Mouse (Mus musculus) testis, adult 2 months (tissue): Measurements from ENCODE around the gene Serinc5. TPM values are rescaled to one million over a fixed set of nuclear protein-coding genes. Genes with fewer than 3 reads are reported as not detected.

ENCODE experiments used
- H3K27ac ChIP-seq: fragments of 200-500 bp; 2 replicates; pipeline ENCODE4 v1.5.1; 2012; ENCODE audit warnings: low read depth, low read length; ENCODE audit not compliant: control insufficient read depth, insufficient read depth
- H3K27me3 ChIP-seq: fragments of 200-500 bp; 2 replicates; pipeline ENCODE4 v1.6.1; 2012; ENCODE audit warnings: mild to moderate bottlenecking, low read length, moderate library complexity; ENCODE audit not compliant: control insufficient read depth, insufficient read depth
- H3K36me3 ChIP-seq: fragments of 200-500 bp; 2 replicates; pipeline ENCODE4 v1.6.1; 2012; ENCODE audit warnings: mild to moderate bottlenecking, low read length; ENCODE audit not compliant: control insufficient read depth, insufficient read depth
- H3K4me1 ChIP-seq: fragments of 200-500 bp; 2 replicates; pipeline ENCODE4 v1.6.1; 2012; ENCODE audit warnings: low read length; ENCODE audit not compliant: control insufficient read depth, insufficient read depth
- H3K4me3 ChIP-seq: fragments of 200-500 bp; 2 replicates; pipeline ENCODE4 v1.5.1; 2012; ENCODE audit warnings: low read depth, mild to moderate bottlenecking, low read length, moderate library complexity, mixed read lengths; ENCODE audit not compliant: control insufficient read depth
- CTCF ChIP-seq: fragments of 200-500 bp; IDR thresholded peaks from 2 replicates; pipeline ENCODE4 v1.5.1; 2012; ENCODE audit warnings: low read depth, mild to moderate bottlenecking, inconsistent platforms, low read length, moderate library complexity; ENCODE audit not compliant: control insufficient read depth, insufficient read depth, insufficient replicate concordance
- POLR2A ChIP-seq: fragments of 200-500 bp; IDR thresholded peaks from 2 replicates; pipeline ENCODE4 v1.6.1; 2012; ENCODE audit warnings: low read depth, mild to moderate bottlenecking, inconsistent platforms, low read length, moderate library complexity; ENCODE audit not compliant: control insufficient read depth
- polyA plus RNA-seq: library from polyadenylated mRNA; depleted of rRNA; stranded (reverse); fragments of >200 nt; gene quantifications from 2 replicates; pipeline ENCODE4 v1.2.3, GENCODE M21; 2012

The Serinc5 gene
- polyA plus RNA-seq, 1 experiment, result 10.1 TPM

- Histone ChIP-seq H3K4me3 (no peak overlapping the region), H3K4me1 (peaks cover 3% of the 10 kb centered on the region), H3K27ac (no peak overlapping the region), H3K27me3 (no peaks in the 10 kb centered on the region), H3K36me3 (no peaks in the 10 kb centered on the region)
- TF ChIP-seq POLR2A, result no peak
- no peak for TF ChIP-seq CTCF
These were observed 57.5 kb downstream of the Serinc5 start for GRCm38 (mm10) chr13:92668214-92668985.

GRCm38 (mm10) chr13:92671727-92672126, 60.8 kb downstream of the Serinc5 start:
- TF ChIP-seq POLR2A (no peak), CTCF (no peak)
- H3K27ac ChIP-seq, result no peak overlapping the region
- no peaks in the 10 kb centered on the region for H3K36me3 ChIP-seq
- no peak overlapping the region for H3K4me3 ChIP-seq
- H3K4me1 ChIP-seq, result 0 out of 2 replicates have a peak, but pooled peaks cover 3% of the 10 kb centered on the region
- no peaks in the 10 kb centered on the region for H3K27me3 ChIP-seq

GRCm38 (mm10) chr13:92674676-92675075, 63.8 kb downstream of the Serinc5 start:
- TF ChIP-seq CTCF, result no peak
- no peak for TF ChIP-seq POLR2A
- no peak overlapping the region for H3K4me3 ChIP-seq
- 0 out of 2 replicates have a peak, but pooled peaks cover 3% of the 10 kb centered on the region for H3K4me1 ChIP-seq
- no peaks in the 10 kb centered on the region for H3K27me3 ChIP-seq
- no peak overlapping the region for H3K27ac ChIP-seq
- no peaks in the 10 kb centered on the region for H3K36me3 ChIP-seq

GRCm38 (mm10) chr13:92675308-92675707, 64.4 kb downstream of the Serinc5 start:
- Histone ChIP-seq H3K36me3 (no peaks in the 10 kb centered on the region), H3K27ac (no peak overlapping the region), H3K27me3 (no peaks in the 10 kb centered on the region), H3K4me3 (no peak overlapping the region), H3K4me1 (0 out of 2 replicates have a peak, but pooled peaks cover 3% of the 10 kb centered on the region)
- TF ChIP-seq POLR2A, result no peak
- TF ChIP-seq CTCF, result no peak

GRCm38 (mm10) chr13:92675897-92676584, 65.2 kb downstream of the Serinc5 start:
- H3K27me3 ChIP-seq, result no peaks in the 10 kb centered on the region
- no peak overlapping the region for H3K27ac ChIP-seq
- 0 out of 2 replicates have a peak, but pooled peaks cover 3% of the 10 kb centered on the region for H3K4me1 ChIP-seq
- no peaks in the 10 kb centered on the region for H3K36me3 ChIP-seq
- no peak overlapping the region for H3K4me3 ChIP-seq
- no peak for TF ChIP-seq CTCF
- TF ChIP-seq POLR2A, result no peak

GRCm38 (mm10) chr13:92677656-92678055, 66.8 kb downstream of the Serinc5 start:
- Histone ChIP-seq H3K27ac (no peak overlapping the region), H3K36me3 (no peaks in the 10 kb centered on the region), H3K27me3 (no peaks in the 10 kb centered on the region), H3K4me3 (no peak overlapping the region), H3K4me1 (0 out of 2 replicates have a peak, but pooled peaks cover 3% of the 10 kb centered on the region)
- TF ChIP-seq POLR2A, result no peak
- TF ChIP-seq CTCF, result no peak

- no peak for TF ChIP-seq CTCF
- TF ChIP-seq POLR2A, result no peak
- Histone ChIP-seq H3K4me1 (0 out of 2 replicates have a peak, but pooled peaks cover 3% of the 10 kb centered on the region), H3K36me3 (no peaks in the 10 kb centered on the region), H3K27me3 (no peaks in the 10 kb centered on the region), H3K27ac (no peak overlapping the region), H3K4me3 (no peak overlapping the region)
These were observed 68.8 kb downstream of the Serinc5 start for GRCm38 (mm10) chr13:92679661-92680060.
